Mouse (Mus musculus): ENCODE data around the gene Rtkn. TPM values are rescaled to one million over a fixed set of nuclear protein-coding genes. Genes with fewer than 3 reads are reported as not detected.

The Rtkn gene
- total and polyA plus RNA-seq, 3 experiments: 5.4 to 8.3 TPM; not detected in 1

- peaks cover 0 to 5% of the 10 kb centered on the region in 2 experiments; a peak in 1 of 4 replicates for H3K4me1 ChIP-seq (ENCODE audit: control insufficient read depth in 1 of 2, insufficient read depth in 2 of 2, low read length in 2 of 2)
- H3K9me3 ChIP-seq (replicated peaks; ENCODE audit: insufficient read depth, low read length): no peaks in the 10 kb centered on the region
- no peak overlapping the region for H3K9ac ChIP-seq (ENCODE audit: control insufficient read depth, low read depth, low read length, poor library complexity, severe bottlenecking)
- H3K79me2 ChIP-seq (ENCODE audit: control insufficient read depth, insufficient read depth, low read length, poor library complexity): no peaks in the 10 kb centered on the region
- no peak overlapping the region for H3K4me3 ChIP-seq (ENCODE audit: control insufficient read depth in 1 of 2, insufficient read depth in 1 of 2, low read depth in 2 of 2, low read length in 2 of 2)
- H3K27me3 ChIP-seq (ENCODE audit: control insufficient read depth in 1 of 2, insufficient read depth in 2 of 2, low read length in 2 of 2): no peaks in the 10 kb centered on the region
- DNase-seq (ENCODE audit: low read depth, low spot score): no peak
- TF ChIP-seq POLR2AphosphoS2 (IDR thresholded peaks at IDR 0.05; ENCODE audit: low read length) (no peak), MAFK (IDR thresholded peaks at IDR 0.05; ENCODE audit: borderline replicate concordance, low read depth, low read length) (no peak), MEF2A (IDR thresholded peaks at IDR 0.05; ENCODE audit: extremely low read depth, insufficient replicate concordance, low read depth, low read length, poor library complexity, severe bottlenecking) (no peak), CTCF (IDR thresholded peaks at IDR 0.05 in 2 of 3, conservative IDR thresholded peaks at IDR 0.05 in 1 of 3; ENCODE audit: control insufficient read depth in 1 of 3, insufficient read depth in 1 of 3, low read depth in 2 of 3, low read length in 3 of 3, poor library complexity in 1 of 3, severe bottlenecking in 1 of 3) (no peak), CHD1 (IDR thresholded peaks at IDR 0.05; ENCODE audit: low read depth, low read length) (no peak), POLR2AphosphoS5 (IDR thresholded peaks at IDR 0.05; ENCODE audit: borderline replicate concordance, low read depth, low read length) (no peak), RAD21 (IDR thresholded peaks at IDR 0.05; ENCODE audit: low read depth, low read length) (no peak), TCF12 (IDR thresholded peaks at IDR 0.05; ENCODE audit: low read depth, low read length) (no peak), MAX (IDR thresholded peaks at IDR 0.05; ENCODE audit: low read length) (no peak), JUND (IDR thresholded peaks at IDR 0.05; ENCODE audit: low read depth, low read length) (no peak)
- H3K36me3 ChIP-seq (ENCODE audit: control insufficient read depth in 1 of 2, insufficient read depth in 2 of 2, low read length in 2 of 2): no peaks in the 10 kb centered on the region
- no peak overlapping the region for H3K27ac ChIP-seq (ENCODE audit: control insufficient read depth, low read depth, low read length)
Observed at GRCm38 (mm10) chr6:83175996-83176395, 40.7 kb downstream of the Rtkn start.

DNA sequence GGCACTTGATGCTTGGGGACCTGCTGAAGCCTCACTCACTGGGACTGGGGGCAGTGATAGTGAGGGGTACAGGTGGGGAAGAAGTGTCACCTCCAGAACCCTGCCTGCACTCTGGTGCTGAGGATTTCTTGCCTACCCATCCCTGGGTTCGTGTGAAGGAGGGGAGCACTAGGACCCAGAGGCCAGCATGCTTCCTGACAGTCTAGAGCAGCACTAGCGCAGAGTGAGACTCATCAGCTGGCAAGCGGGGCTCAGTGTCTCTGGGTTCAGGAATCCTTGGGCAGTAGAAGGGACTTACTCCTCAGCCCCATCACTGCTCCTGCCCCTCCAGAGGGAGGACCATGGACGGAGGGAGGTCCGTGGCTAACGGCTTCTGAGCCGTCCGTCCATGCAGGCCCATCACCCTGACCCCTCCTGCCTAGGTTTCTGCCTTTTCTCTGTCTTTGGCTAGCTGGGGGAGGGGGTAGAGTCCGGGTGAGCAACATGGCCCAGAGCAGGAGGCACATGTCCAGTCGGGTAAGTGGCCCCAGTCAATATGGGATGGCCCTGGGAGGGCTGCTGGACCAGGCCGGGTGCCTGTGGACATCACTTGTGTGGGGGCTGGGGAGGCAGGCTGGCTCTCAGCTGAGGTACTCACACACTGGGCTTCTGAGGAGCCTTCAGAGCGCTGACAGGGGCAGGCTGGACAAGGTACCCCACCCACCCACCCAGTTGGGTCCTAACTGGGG is 44.3 kb downstream of the Rtkn start:
- Histone ChIP-seq H3K36me3 (ENCODE audit: control insufficient read depth in 1 of 2, insufficient read depth in 2 of 2, low read length in 2 of 2) (no peaks in the 10 kb centered on the region; a peak in 1 of 4 replicates), H3K4me3 (ENCODE audit: control insufficient read depth in 1 of 2, insufficient read depth in 1 of 2, low read depth in 2 of 2, low read length in 2 of 2) (no peak overlapping the region), H3K4me1 (ENCODE audit: control insufficient read depth in 1 of 2, insufficient read depth in 2 of 2, low read length in 2 of 2) (peaks cover 0 to 5% of the 10 kb centered on the region in 2 experiments; a peak in 1 of 4 replicates), H3K9ac (ENCODE audit: control insufficient read depth, low read depth, low read length, poor library complexity, severe bottlenecking) (no peak overlapping the region), H3K79me2 (ENCODE audit: control insufficient read depth, insufficient read depth, low read length, poor library complexity) (no peaks in the 10 kb centered on the region), H3K27me3 (ENCODE audit: control insufficient read depth in 1 of 2, insufficient read depth in 2 of 2, low read length in 2 of 2) (no peaks in the 10 kb centered on the region), H3K27ac (ENCODE audit: control insufficient read depth, low read depth, low read length) (no peak overlapping the region), H3K9me3 (replicated peaks; ENCODE audit: insufficient read depth, low read length) (no peaks in the 10 kb centered on the region)
- DNase-seq (ENCODE audit: low read depth, low spot score): no peak
- TF ChIP-seq TCF12 (IDR thresholded peaks at IDR 0.05; ENCODE audit: low read depth, low read length): no peak
- TF ChIP-seq SMC3 (IDR thresholded peaks at IDR 0.05; ENCODE audit: low read depth, low read length): no peak
- TF ChIP-seq RAD21 (IDR thresholded peaks at IDR 0.05; ENCODE audit: low read depth, low read length): no peak
- no peak for TF ChIP-seq POLR2AphosphoS5 (IDR thresholded peaks at IDR 0.05; ENCODE audit: borderline replicate concordance, low read depth, low read length)
- TF ChIP-seq GATA1 (IDR thresholded peaks at IDR 0.05; ENCODE audit: low read depth, low read length): no peak
- TF ChIP-seq CHD1 (IDR thresholded peaks at IDR 0.05; ENCODE audit: low read depth, low read length): no peak
- no peak for TF ChIP-seq CHD2 (IDR thresholded peaks at IDR 0.05; ENCODE audit: low read length)
- no peak for TF ChIP-seq MAFK (IDR thresholded peaks at IDR 0.05; ENCODE audit: borderline replicate concordance, low read depth, low read length)
- TF ChIP-seq BHLHE40 (IDR thresholded peaks at IDR 0.05; ENCODE audit: borderline replicate concordance, low read depth, low read length): no peak
- TF ChIP-seq ZKSCAN1 (IDR thresholded peaks at IDR 0.05; ENCODE audit: low read depth, low read length): no peak
- no peak for TF ChIP-seq MAZ (IDR thresholded peaks at IDR 0.05; ENCODE audit: low read depth, low read length)
- TF ChIP-seq RCOR1 (IDR thresholded peaks at IDR 0.05; ENCODE audit: low read depth, low read length): no peak
- TF ChIP-seq UBTF (IDR thresholded peaks at IDR 0.05; ENCODE audit: borderline replicate concordance, insufficient read depth, low read depth, low read length): no peak
- no peak for TF ChIP-seq ZNF384 (IDR thresholded peaks at IDR 0.05; ENCODE audit: low read depth, low read length)
- TF ChIP-seq MEF2A (IDR thresholded peaks at IDR 0.05; ENCODE audit: extremely low read depth, insufficient replicate concordance, low read depth, low read length, poor library complexity, severe bottlenecking): no peak
- TF ChIP-seq ZMIZ1 (IDR thresholded peaks at IDR 0.05; ENCODE audit: low read depth, low read length): no peak

Data from MEL (cell line).